Mouse (Mus musculus) liver, postnatal 0 days (tissue): Measurements from ENCODE around the gene Gm8994.

Experiments
- CTCF ChIP-seq: sonication (generic); IDR thresholded peaks from 2 replicates; pipeline ENCODE4 v1.5.1; 2016; ENCODE audit warnings: antibody characterized with exemption, low read depth
- EP300 ChIP-seq: IDR thresholded peaks from 2 replicates; pipeline ENCODE4 v1.6.1; 2016; ENCODE audit warnings: antibody characterized with exemption, low read depth, mild to moderate bottlenecking

- TF ChIP-seq CTCF: no peak
- TF ChIP-seq EP300: no peak
These were observed 35.2 kb upstream of the Gm8994 start for GRCm38 (mm10) chr6:136291951-136292714.
